In the genomic region with DNA sequence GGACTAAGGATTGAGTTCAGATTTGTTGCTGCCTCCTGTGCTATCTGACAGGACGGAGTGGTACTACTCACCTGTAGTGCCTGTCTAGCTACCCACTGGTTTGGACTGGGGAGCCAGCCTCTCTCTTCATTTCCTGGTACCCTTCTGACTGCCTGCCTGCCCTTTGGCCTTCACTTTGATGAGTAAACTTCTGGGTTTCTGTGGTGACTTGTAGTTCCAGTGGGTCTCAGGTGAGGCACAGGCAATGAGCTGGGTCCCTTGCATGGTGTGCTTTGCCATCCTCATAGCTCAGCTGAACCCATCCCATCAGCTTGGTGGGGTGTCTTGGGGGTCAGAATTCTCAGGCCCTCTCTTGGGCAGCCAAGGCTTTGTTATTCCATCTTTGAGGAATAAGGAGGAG, we compare ENCODE assay signal across 17 mouse cellular contexts. TPM values are rescaled to one million over a fixed set of nuclear protein-coding genes. Genes with fewer than 3 reads are reported as not detected.
DNase-seq lines count a peak whose midpoint lies in the region; ATAC-seq and TF ChIP-seq lines count a peak whose summit lies in the region.
"Had no signal": no experiment of that assay in that cellular context is flagged by ENCODE, and none has a peak within 500 bp of the region (broad histone marks: within the 10 kb centered on the region; RNA-seq: fewer than 3 reads in every experiment).

No protein-coding gene starts in this region.

- DNase-seq in embryonic facial prominence, embryonic 10.5 days (ENCODE audit: low spot score): no peak
- no peak for DNase-seq in kidney, postnatal 14 days
- no peak for DNase-seq in lung, postnatal 0 days (ENCODE audit: low spot score)
- DNase-seq in lung, postnatal 4 days: no peak
- DNase-seq: cerebellum, adult 8-10 months; gastrocnemius, postnatal 14 days; left cerebral cortex, postnatal 4 days; right cerebral cortex, postnatal 4 days; thymus, postnatal 36 days had no signal

- no peak overlapping the region for H3K4me3 ChIP-seq in embryonic facial prominence, embryonic 13.5 days
- H3K4me3 ChIP-seq in embryonic facial prominence, embryonic 10.5 days: no peak overlapping the region
- no peak overlapping the region for H3K4me3 ChIP-seq in kidney, embryonic 15.5 days (replicated peaks)
- no peak overlapping the region for H3K4me3 ChIP-seq in lung, postnatal 0 days (ENCODE audit: low read depth, low read length)
- H3K4me3 ChIP-seq in stomach, embryonic 16.5 days (replicated peaks; ENCODE audit: low read length): no peak overlapping the region
- H3K4me3 ChIP-seq in neural tube, embryonic 15.5 days (replicated peaks): no peak overlapping the region
- H3K4me3 ChIP-seq: erythroblast, embryonic 14.5 days; forebrain, embryonic 13.5 days had no signal

- no peaks in the 10 kb centered on the region for H3K27me3 ChIP-seq in embryonic facial prominence, embryonic 13.5 days
- no peaks in the 10 kb centered on the region for H3K27me3 ChIP-seq in embryonic facial prominence, embryonic 10.5 days (replicated peaks; ENCODE audit: low read depth, poor library complexity, severe bottlenecking)
- H3K27me3 ChIP-seq in kidney, embryonic 15.5 days: no peaks in the 10 kb centered on the region
- no peaks in the 10 kb centered on the region for H3K27me3 ChIP-seq in lung, postnatal 0 days (replicated peaks; ENCODE audit: insufficient read depth, low read length)
- H3K27me3 ChIP-seq in stomach, embryonic 16.5 days (ENCODE audit: control insufficient read depth, insufficient read depth, low read length): no peaks in the 10 kb centered on the region
- no peaks in the 10 kb centered on the region for H3K27me3 ChIP-seq in neural tube, embryonic 15.5 days (replicated peaks)
- H3K27me3 ChIP-seq: forebrain, embryonic 13.5 days had no signal

- TF ChIP-seq CTCF in lung, postnatal 0 days (IDR thresholded peaks at IDR 0.05): no peak

- 100% methylated on average over 1 of the region's 1 CpGs for WGBS in embryonic facial prominence, embryonic 13.5 days
- 86% methylated on average over 1 of the region's 1 CpGs for WGBS in embryonic facial prominence, embryonic 10.5 days
- 96% methylated on average over 1 of the region's 1 CpGs for WGBS in kidney, embryonic 15.5 days
- 93% methylated on average over 1 of the region's 1 CpGs for WGBS in lung, postnatal 0 days
- WGBS in stomach, embryonic 16.5 days: 89% methylated on average over 1 of the region's 1 CpGs
- WGBS in neural tube, embryonic 15.5 days: 100% methylated on average over 1 of the region's 1 CpGs

- peaks cover 40% of the 10 kb centered on the region for H3K4me1 ChIP-seq in embryonic facial prominence, embryonic 13.5 days
- peaks cover 21% of the 10 kb centered on the region for H3K4me1 ChIP-seq in embryonic facial prominence, embryonic 10.5 days
- H3K4me1 ChIP-seq in kidney, embryonic 15.5 days: peaks cover 33% of the 10 kb centered on the region
- H3K4me1 ChIP-seq in lung, postnatal 0 days (ENCODE audit: insufficient read depth, low read depth, low read length): peaks cover 39% of the 10 kb centered on the region; the same call in 1 of the 2 replicates
- H3K4me1 ChIP-seq in stomach, embryonic 16.5 days (ENCODE audit: control insufficient read depth, insufficient read depth, low read length): peaks cover 33% of the 10 kb centered on the region
- H3K4me1 ChIP-seq in neural tube, embryonic 15.5 days: peaks cover 21% of the 10 kb centered on the region

- peaks cover 29% of the 10 kb centered on the region for H3K36me3 ChIP-seq in embryonic facial prominence, embryonic 13.5 days
- H3K36me3 ChIP-seq in embryonic facial prominence, embryonic 10.5 days (replicated peaks): peaks cover 67% of the 10 kb centered on the region
- H3K36me3 ChIP-seq in kidney, embryonic 15.5 days: peaks cover 24% of the 10 kb centered on the region
- H3K36me3 ChIP-seq in lung, postnatal 0 days (ENCODE audit: insufficient read depth, low read length): no peaks in the 10 kb centered on the region
- no peaks in the 10 kb centered on the region for H3K36me3 ChIP-seq in stomach, embryonic 16.5 days (ENCODE audit: control insufficient read depth, insufficient read depth, low read length)
- H3K36me3 ChIP-seq in neural tube, embryonic 15.5 days: peaks cover 13% of the 10 kb centered on the region

- no peak overlapping the region for H3K9ac ChIP-seq in embryonic facial prominence, embryonic 13.5 days
- no peak overlapping the region for H3K9ac ChIP-seq in kidney, embryonic 15.5 days
- no peak overlapping the region for H3K9ac ChIP-seq in lung, postnatal 0 days (replicated peaks; ENCODE audit: low read depth)
- H3K9ac ChIP-seq in stomach, embryonic 16.5 days (ENCODE audit: low read length): no peak overlapping the region
- no peak overlapping the region for H3K9ac ChIP-seq in neural tube, embryonic 15.5 days (replicated peaks)
- H3K9ac ChIP-seq: forebrain, embryonic 13.5 days had no signal

- no peak overlapping the region for H3K4me2 ChIP-seq in embryonic facial prominence, embryonic 13.5 days
- no peak overlapping the region for H3K4me2 ChIP-seq in kidney, embryonic 15.5 days
- H3K4me2 ChIP-seq in lung, postnatal 0 days (replicated peaks; ENCODE audit: low read depth, low read length): no peak overlapping the region
- H3K4me2 ChIP-seq in stomach, embryonic 16.5 days (ENCODE audit: low read depth, low read length): no peak overlapping the region
- no peak overlapping the region for H3K4me2 ChIP-seq in neural tube, embryonic 15.5 days
- H3K4me2 ChIP-seq: forebrain, embryonic 13.5 days; liver, embryonic 11.5 days had no signal

- no peak for ATAC-seq in embryonic facial prominence, embryonic 13.5 days (ENCODE audit: insufficient number of reproducible peaks, insufficient read depth, low FRiP score, low TSS enrichment, low read depth)
- ATAC-seq in kidney, embryonic 15.5 days (replicated peaks; ENCODE audit: low FRiP score): no peak
- no peak for ATAC-seq in lung, postnatal 0 days
- no peak for ATAC-seq in stomach, embryonic 16.5 days (ENCODE audit: insufficient read depth, low FRiP score)
- no peak for ATAC-seq in neural tube, embryonic 15.5 days (ENCODE audit: low FRiP score)
- ATAC-seq: forebrain, embryonic 13.5 days; hindbrain, postnatal 0 days had no signal

- no peak for TF ChIP-seq EP300 in lung, postnatal 0 days (IDR thresholded peaks at IDR 0.05)

- 0 out of 2 replicates have a peak overlapping the region, but pooled peaks have one; percentile 11 for H3K27ac ChIP-seq in embryonic facial prominence, embryonic 13.5 days
- no peak overlapping the region for H3K27ac ChIP-seq in embryonic facial prominence, embryonic 10.5 days (replicated peaks)
- H3K27ac ChIP-seq in kidney, embryonic 15.5 days: peak overlapping the region; percentile 23; the same call in 1 of the 2 replicates
- H3K27ac ChIP-seq in lung, postnatal 0 days (ENCODE audit: low read length): 0 out of 2 replicates have a peak overlapping the region, but pooled peaks have one; percentile 34
- peak overlapping the region; percentile 16; the same call in 1 of the 2 replicates for H3K27ac ChIP-seq in stomach, embryonic 16.5 days (ENCODE audit: low read length)
- no peak overlapping the region for H3K27ac ChIP-seq in neural tube, embryonic 15.5 days (replicated peaks)
- H3K27ac ChIP-seq: forebrain, embryonic 13.5 days had no signal

- no peaks in the 10 kb centered on the region for H3K9me3 ChIP-seq in embryonic facial prominence, embryonic 13.5 days
- no peaks in the 10 kb centered on the region for H3K9me3 ChIP-seq in embryonic facial prominence, embryonic 10.5 days
- H3K9me3 ChIP-seq in kidney, embryonic 15.5 days (replicated peaks): no peaks in the 10 kb centered on the region
- H3K9me3 ChIP-seq in lung, postnatal 0 days (ENCODE audit: low read length): no peaks in the 10 kb centered on the region
- no peaks in the 10 kb centered on the region for H3K9me3 ChIP-seq in stomach, embryonic 16.5 days (replicated peaks; ENCODE audit: control insufficient read depth, low read length)
- no peaks in the 10 kb centered on the region for H3K9me3 ChIP-seq in neural tube, embryonic 15.5 days (replicated peaks)
- H3K9me3 ChIP-seq: forebrain, embryonic 13.5 days had no signal

RNA-seq across cellular contexts. Expression of a gene that starts 41.8 kb away (rescaled TPM):
- 72.2 and 75.3 TPM in 2 replicates for polyA plus RNA-seq in embryonic facial prominence, embryonic 13.5 days (2015; fragmentation: Nextera tagmentation; extraction: Ambion mirVana)
- polyA plus RNA-seq in embryonic facial prominence, embryonic 10.5 days (2016; fragmentation: Nextera tagmentation; extraction: Ambion mirVana): 162 and 178 TPM in 2 replicates
- 74.8 and 75.6 TPM in 2 replicates for polyA plus RNA-seq in kidney, embryonic 15.5 days (2015; fragmentation: Nextera tagmentation; extraction: Ambion mirVana)
- 26.0 and 28.4 TPM in 2 replicates for polyA plus RNA-seq in lung, postnatal 0 days (2015; fragmentation: Nextera tagmentation; extraction: Ambion mirVana)
- polyA plus RNA-seq in stomach, embryonic 16.5 days (2015; fragmentation: Nextera tagmentation; extraction: Ambion mirVana): 79.3 and 87.5 TPM in 2 replicates
- 43.8 and 50.8 TPM in 2 replicates for polyA plus RNA-seq in neural tube, embryonic 15.5 days (2015; fragmentation: Nextera tagmentation; extraction: Ambion mirVana)

Comparison
In these comparisons a context has a peak if more than half of its experiments do, and no peak if none do; other contexts are left out.
1. H3K27ac ChIP-seq: peak in embryonic facial prominence, embryonic 13.5 days (single experiment), kidney, embryonic 15.5 days (single experiment), lung, postnatal 0 days (single experiment) and stomach, embryonic 16.5 days (single experiment); none in embryonic facial prominence, embryonic 10.5 days (single experiment) and neural tube, embryonic 15.5 days (single experiment).